Mouse (Mus musculus): ENCODE results near the gene Itgb1.

DNA sequence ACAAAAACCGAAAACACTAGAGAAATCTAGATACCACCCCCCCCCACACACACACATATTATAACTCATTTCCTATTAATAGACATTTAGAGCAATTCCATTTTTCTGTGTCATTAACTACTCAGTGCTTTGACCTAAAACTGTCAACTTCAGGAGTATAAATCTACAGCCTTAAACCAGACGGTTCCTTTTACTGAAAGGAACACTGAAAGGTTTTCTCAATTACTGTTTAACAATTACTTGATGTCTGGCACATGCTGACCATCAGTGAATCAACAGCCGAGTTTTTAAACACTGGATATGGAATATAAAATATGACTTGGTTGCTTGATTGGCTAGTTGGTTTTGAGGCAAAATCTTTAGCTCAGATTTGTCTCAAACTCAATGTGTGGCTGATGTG lies 23.3 kb upstream of the Itgb1 start:
- no peak for TF ChIP-seq ZC3H11A (IDR thresholded peaks at IDR 0.05; ENCODE audit: borderline replicate concordance, low read depth, low read length)
- no peak for TF ChIP-seq ZNF384 (IDR thresholded peaks at IDR 0.05; ENCODE audit: low read depth, low read length)

All from ES-E14 (cell line).